Mouse (Mus musculus) E14TG2a.4 (cell line): ENCODE data around the gene Alg12.

ENCODE experiments used
- CTCF ChIP-seq: conservative IDR thresholded peaks from 2 replicates; pipeline ENCODE4 v1.5.1; 2014; ENCODE audit warnings: low read length
- NANOG ChIP-seq: IDR thresholded peaks from 2 replicates; pipeline ENCODE4 v1.6.1; 2014; ENCODE audit warnings: borderline replicate concordance, low read length, mixed read lengths
- POU5F1 ChIP-seq: IDR thresholded peaks from 2 replicates; pipeline ENCODE4 v1.6.1; 2014; ENCODE audit warnings: low read length, borderline replicate concordance

GRCm38 (mm10) chr15:88758061-88758460 is 61.1 kb downstream of the Alg12 start:
- no peak for TF ChIP-seq CTCF
- TF ChIP-seq NANOG, result no peak
- no peak for TF ChIP-seq POU5F1
